Mouse (Mus musculus): ENCODE data around the gene Atg5.
A peak's percentile ranks its signal among the peaks of the same experiment; 100 is the strongest.

Gene Atg5

DNA sequence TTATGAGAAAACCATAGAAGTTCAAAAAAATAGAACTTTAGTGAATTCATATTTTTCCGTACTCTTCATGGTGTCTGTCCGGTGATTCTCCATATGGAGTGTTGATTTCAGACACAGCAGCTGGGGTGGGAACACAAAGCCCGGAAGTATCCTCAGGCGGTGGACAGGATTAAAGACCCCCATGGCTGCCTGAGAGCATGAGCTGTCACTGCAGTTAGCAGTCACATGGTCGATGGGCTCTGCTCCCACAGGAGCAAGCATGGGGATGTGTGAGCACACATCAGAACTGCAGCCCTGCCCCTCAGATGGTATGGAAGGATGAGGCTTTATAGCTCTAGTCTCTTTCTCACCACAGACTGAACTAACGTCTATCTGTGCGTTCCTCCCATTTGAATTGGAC, 87.1 kb downstream of the Atg5 start:
- DNase-seq: no peak

DNA sequence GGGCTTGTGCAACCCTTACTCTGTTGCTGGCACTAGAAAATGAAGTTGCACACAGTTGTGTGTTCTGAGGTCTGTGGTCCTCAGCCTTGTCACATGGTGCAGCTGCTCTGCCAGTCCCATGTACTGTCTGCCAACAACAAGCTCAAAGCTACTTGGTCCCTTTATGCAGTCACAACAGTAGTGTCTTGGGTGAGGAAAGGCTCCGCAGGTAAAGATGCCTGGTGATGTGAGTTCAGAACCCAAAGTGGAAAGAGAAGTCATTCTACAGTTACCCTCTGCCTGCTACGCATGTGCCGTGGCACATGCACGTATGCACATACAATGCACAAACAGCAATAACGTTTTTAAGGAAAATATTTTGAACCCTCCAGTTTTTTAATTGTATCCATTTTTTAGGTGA, 88.5 kb downstream of the Atg5 start:
- DNase-seq: no peak

DNA sequence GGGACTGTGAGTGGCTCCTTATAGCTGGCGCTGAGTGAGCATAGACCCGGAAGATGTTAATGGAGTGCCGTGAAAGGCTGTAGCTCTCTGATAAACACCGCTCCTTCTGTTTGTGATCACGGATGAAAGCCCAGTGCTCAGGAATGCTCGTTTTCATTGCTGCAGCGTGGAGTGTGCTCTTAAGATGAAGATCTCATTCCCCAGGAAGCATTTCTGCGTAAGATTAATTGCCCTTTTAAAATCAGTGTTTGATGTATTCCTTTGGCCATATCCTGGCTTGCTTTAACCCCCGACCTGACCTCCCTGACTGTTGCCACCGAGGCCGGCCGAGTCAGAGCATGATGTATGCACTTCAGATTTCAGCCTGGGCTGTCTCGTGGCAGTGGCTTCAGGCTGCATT, 89.2 kb downstream of the Atg5 start:
- DNase-seq: no peak

DNA sequence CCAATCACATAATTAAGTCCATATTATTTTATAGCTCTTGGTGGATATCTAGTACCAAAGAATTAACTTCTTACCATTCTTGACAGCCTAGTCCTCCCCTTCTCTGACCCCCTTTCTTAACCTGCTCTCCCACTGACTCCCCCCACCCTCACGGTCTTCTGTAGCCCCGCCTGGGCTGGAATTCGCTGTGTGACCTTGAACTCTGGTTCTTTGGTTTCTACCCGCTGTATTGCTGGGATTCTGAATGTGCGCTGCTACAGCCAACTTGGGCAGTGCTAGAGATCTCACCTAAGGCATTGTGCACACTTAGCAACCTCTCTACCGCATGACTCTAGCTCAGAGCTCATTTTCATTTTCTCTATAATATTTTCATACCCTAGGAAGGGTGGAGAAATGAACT, 90.7 kb downstream of the Atg5 start:
- no peak for DNase-seq

DNA sequence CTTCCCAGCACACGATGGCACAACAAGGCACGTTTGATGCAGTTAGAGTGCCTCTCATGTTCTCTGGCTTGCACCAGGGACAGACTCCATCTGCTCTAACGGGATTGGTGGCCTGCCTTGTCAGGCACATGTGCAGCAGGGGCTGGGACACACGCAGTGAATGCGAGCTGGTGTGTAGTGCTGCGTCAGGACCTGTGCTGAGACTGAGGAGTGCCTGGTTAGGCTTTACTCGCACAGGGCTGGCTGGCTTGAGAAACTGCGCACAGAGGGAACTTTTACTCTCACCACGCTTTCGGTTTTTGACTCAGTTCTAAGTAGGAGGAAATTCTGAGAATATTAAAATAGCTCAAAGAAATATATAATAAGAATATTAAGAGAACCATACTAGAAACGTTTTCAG, 92.5 kb downstream of the Atg5 start:
- peak; percentile 25 for DNase-seq

DNA sequence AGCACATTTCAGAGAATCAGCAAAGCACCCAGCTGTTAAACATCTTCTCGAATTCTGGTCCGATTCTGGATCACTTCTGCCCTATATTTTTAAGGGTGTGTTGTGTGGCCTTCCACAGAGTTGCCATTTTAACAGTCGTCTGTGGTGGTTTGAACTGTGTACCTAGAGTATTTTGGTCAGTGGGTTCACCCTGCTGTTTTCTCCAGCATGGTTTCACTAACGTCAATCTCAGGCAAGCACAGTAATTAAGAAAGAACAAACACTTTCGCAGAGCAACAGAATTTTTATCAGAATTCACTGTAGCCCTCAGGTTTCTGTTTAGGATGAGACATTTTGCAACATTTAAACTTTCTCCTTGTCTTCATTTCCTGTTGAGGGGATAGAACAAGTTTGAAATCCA, 94.3 kb downstream of the Atg5 start:
- no peak for DNase-seq

DNA sequence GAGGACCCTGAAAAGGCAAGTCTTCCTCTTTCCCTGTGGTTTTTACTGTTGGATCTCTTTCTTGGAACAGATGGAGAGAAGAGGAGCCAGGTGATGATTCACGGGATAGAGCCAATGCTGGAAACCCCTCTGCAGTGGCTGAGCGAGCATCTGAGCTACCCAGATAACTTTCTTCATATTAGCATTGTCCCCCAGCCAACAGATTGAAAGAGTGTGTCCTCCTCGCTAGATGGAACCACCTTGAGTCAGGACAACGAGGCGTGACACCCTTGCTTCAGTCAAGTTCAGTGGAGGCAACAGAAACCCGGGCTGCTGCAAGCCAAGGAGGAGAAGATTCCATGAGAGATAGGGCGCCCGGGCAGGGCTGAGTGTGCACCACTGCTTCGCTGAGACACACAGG, 94.7 kb downstream of the Atg5 start:
- DNase-seq: no peak

DNA sequence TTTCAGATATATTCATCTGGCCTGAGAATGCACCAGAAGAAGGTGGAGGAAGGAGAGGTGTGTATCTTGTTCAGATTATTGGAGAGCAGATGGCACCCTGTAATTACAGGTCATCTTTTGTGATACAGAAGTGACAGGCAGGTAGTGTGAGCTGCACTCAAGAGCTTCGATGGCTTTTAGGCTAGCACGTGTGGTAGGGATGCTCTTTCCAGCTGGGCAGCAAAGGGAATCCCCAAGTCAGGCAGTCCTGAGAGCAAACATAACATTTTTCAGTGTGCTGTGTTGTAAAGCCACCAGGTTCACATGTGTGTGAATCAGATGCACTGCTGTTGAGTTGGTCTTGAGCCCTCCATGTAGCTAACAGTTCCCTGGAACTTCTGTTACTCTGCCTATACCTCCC, 98.0 kb downstream of the Atg5 start:
- DNase-seq: no peak

DNA sequence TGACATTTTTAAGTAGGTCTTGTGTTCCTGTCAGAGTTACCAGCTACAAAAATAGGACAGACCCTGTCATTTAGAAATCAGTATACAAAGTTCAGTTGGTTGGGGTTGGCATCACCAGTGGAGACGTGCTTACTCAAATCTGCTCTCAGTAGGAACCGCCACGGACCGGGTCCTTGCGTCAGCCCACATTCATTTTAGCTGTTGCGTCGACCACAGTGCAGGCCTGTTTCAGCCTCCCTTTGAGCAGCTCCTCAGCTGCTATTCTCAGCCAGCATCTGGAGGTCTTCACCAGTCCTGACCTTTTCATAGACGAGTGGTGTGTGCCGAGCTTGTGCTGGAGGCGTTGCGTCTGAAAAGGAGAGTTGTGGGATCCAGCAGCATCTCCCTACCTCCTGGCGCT, 98.9 kb downstream of the Atg5 start:
- DNase-seq: no peak

DNA sequence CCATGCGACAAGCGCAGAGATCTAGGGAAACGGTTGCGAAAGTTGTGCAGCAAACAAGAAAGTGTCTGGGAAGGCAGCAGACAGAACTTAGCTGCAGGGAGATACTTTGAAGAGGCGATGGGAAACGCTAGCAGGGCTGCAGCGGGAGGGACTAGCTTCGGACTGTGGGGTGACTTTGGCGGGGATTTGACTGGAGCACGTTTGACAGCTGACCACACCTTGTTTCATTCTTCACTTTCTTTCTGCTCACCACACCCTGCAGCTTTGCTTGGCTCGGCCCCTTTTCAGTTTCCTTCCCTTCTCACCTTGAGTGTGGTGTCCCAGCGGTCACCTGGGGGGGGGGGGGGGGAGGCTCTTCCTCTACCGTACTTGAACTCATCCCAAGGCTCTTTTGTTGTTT, 100.4 kb downstream of the Atg5 start:
- no peak for DNase-seq

DNA sequence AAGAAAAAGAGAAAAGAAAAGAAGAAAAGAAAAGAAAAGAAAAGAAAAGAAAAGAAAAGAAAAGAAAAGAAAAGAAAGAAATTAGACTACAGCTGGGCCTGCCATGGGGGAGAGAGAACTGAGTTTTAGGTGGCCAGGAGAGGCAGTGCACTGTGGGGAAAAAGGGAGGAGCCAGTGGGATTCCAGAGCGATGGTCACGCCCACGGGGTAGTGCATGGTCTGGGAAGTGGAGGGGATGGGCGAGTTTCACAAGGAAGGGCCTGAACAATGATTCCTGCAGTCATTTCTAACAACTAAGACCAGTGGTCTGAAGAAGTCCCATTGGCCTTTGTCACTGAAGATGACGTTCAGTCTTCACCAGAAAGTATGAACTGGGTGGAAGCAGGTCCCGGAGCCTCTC, 102.5 kb downstream of the Atg5 start:
- no peak for DNase-seq

DNA sequence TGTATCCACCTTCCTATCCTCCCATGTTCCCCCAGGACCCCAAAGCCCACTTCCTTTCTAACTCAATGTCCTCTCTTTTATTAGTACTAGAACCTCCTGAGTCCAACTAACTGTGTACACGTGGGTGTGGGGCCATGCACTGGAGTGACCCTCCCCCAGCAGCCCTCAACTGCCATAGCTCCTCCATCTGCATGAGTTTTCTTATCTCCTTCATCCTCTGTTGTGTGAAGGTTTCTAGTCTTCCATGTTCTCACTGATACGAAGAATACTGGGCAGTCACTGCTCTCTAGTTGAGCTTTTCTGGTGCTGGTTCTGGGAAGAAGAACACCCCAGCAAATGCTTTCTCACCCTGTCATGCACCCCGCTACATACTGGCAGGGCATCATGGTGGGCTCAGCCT, 104.1 kb downstream of the Atg5 start:
- no peak for DNase-seq

DNA sequence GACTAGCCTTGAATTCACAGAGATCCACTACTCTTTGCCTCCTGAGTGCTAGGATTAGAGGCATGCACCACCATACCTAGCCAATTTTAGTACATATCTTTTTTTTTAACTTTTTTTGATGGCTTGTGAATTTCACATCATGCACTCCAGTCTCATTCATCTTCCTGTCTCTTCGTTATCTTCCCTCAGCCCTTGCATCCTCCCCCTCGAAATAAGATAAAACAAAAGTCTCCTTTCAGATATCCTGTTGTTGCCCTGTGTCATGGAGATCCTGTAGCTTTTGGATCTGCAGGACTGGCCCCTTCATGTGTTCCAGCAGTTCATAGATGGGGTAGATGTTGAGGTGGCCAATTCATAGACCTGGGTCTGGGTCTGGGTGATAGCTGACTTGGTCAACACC, 106.5 kb downstream of the Atg5 start:
- no peak for DNase-seq

DNA sequence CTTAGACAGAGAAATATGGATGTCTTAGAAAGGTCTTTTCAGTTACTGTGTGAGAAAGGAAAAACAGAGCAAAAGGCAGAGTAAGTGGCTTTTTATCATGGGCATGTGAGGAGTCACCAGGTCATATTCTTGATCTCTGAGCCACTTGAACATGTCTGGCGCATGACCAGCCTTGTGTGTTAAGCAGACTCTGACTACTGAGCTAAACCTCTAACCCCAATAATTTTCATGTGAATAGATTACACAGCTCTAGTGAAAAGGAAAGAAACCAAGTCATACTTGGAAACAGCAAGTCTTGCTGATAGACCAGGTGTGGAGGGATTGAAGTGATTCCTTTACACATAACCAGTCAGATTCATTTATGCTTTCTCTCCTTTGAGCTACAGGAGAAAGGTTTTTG, 107.3 kb downstream of the Atg5 start:
- DNase-seq: no peak

DNA sequence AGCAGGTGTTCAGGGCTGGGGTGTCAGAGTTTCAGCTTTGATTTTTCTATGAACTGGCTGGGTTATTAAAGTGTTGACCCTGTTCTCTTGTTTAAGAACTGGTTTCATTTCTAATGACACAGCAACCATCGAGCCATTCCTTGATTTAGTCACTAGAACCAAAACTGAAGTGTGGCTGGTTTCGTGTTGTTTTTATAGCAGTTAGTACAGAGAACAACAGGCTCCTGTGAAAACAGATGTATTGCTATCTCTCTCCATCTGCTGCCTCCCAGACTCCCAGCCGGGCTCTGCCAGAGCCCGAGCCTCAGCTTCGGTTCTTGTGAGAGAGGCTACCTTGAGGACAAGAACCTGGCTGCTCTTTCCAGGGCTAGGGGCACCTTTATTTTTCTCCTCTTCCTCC, 109.7 kb downstream of the Atg5 start:
- peak; percentile 83 for DNase-seq

DNA sequence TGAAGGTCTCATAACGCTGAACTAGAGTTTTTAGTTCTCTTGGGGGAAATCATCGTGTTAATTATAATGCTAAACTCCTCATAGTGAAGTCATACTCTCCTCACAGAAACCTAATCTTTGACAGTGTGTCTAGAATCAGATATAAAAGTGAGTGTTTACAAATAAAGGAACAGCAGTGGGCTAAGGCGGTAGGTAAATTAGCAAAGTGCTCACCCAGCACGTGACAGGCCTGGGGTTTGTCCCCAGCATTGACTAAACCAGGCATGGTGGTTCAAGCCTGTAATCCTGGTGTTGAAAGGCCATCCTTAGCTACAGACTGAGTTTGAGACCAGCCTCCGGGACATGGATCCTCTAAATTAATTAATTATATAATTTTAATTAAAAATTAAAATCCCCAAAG, 110.2 kb downstream of the Atg5 start:
- no peak for DNase-seq

DNA sequence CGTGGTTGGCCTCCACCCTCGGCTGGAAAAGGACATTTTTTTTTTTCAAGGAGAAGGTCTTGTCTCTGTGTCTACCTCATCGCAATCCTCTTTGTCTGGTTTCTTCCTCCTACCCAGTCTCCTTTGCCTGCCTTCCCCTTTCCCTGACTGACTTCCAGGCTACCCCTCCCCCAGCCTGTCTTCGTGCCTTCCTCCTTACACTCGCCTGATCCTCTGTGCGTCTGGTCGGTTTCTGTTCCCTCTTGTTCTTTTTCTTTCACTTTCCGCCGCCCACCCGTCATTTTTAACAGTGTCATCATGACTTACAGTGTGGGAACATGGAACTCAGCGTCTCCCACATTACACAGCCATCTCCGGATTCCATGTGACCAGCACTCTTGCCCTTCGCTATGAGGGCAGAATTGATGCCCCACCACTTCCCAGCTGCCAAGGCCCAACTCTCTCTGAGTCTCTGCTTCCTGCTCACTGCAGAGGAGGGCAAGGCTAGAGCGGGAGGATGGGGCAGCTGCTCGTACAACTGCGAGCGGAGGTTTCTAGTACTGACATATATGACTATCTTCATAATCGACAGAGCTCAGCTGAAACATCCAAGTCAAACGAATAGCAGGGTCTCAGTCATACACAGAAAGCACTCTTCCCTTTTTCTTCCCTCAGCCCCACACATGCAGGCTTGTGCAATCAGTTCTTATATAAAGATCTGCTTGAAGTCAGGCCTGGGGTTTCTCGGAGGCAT, 112.5 kb downstream of the Atg5 start:
- DNase-seq: peak; percentile 85

DNA sequence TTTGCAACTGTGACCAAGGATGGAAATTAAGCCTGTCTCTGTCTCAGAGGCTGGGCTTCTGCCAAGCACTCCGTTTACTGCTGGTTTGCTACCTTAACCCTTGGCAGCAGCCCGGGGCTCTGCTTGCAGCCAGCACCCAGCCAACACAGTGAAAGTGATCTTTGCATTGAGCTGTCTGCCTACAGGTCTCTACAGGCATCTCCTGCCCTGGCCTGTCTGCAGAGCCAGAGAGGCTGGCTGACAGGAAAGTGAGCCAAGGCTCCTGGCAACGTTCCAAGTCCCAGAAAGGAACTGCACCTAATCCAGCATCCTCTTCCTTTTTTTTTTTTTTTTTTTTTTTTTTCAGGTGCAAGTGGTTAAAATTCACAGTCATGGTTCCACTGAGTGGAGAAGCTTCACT, 113.2 kb downstream of the Atg5 start:
- peak; percentile 75 for DNase-seq

DNA sequence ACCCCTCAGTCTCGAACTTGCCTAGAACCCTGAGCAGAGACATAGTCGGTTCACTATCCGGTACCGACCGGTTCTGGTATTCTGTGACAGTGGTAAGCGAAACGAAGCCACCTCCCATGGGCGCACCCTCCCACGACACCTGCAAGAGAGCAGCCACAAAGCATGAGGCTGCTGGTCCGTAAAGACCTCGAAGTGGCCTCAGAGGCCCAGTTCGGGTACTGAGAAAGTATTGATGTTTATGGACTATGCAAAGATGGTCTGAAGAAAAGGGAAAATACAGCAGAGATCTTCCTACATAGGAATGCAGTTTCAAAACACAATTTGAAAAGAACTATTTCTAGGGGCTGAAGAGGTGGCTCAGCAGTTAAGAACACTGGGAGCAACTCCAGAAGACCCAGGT, 113.8 kb downstream of the Atg5 start:
- DNase-seq: no peak

DNA sequence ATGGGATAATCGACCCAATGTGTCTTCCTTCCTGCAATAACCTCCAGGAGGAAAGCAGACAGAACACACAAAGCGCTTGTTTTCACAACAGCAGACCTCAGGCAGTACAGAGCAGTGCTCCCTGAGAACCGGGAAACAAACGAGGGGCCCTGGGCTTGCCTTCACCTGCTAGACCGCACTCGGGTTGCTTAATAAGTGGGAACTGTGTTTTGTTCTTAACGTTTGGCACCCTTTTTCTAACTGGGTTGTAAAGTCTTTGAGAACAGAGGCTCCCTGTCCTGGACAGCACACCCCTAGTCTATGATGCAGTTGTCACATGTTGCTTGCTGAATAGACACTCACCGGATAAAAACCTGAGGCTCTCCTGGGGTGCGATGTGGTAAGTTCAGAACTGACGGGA, 115.1 kb downstream of the Atg5 start:
- no peak for DNase-seq

DNA sequence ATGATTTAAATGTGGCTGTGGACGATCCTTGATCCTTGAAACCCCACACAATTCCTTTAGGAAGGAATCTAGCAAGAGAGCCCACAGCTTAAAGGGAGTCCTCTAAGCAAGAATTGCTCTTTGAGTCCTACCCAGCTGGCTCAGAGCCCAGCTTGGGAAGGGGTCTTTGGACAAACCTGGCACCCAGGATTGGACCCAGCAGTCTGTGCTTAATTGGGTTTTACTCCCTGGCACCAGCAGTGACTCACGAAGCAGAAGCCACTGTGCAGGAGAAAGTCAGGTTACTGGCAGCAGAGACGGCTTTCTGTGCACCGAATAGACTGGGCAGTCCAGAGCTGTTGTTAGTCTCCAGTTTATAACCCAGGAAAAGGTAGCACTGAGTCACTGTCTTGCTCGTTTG, 117.1 kb downstream of the Atg5 start:
- no peak for DNase-seq

DNA sequence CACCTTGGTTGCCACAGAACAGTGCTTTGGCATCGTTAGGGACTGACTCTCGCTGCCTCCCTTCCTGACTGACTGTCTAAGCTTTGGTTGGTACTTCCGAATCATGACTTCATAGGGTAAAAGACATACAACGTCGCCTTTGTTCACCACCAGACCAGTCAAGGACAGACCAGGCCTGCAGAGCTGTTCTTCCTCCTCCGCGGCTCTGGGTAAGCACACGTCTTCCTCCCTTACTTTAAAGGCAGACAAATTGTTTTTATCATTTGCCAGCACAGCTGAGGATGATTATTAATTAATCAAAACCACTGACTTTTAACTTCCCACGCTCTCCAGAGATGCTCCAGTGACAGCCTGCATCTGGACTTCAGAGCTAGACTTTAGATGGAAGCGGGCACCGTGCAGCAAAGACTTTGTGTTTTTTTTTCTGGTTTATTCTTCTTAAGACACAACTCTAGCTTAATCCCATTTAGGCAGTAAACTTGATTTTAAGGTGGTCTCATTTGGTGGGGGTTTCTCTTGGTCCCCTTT, 120.6 kb downstream of the Atg5 start:
- no peak for DNase-seq

DNA sequence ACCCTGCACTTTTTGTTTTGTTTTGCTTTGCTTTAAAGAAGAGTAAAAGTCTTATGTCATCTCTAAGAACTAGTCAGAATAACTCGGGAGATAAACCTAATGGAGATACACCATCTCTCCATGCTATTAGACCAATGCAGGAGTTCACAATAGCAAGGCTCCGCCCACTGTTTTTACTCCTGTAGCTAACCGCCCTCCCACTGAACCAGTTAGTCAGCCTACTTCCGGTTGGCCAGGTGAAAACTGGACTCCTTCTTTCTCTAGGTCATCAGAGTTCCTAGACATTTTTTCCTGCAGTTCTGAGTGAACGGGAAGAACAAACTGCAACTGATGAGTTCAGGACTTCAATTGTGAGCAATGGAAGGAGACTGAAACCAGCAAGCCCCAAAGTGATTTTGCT, 122.1 kb downstream of the Atg5 start:
- DNase-seq: no peak

DNA sequence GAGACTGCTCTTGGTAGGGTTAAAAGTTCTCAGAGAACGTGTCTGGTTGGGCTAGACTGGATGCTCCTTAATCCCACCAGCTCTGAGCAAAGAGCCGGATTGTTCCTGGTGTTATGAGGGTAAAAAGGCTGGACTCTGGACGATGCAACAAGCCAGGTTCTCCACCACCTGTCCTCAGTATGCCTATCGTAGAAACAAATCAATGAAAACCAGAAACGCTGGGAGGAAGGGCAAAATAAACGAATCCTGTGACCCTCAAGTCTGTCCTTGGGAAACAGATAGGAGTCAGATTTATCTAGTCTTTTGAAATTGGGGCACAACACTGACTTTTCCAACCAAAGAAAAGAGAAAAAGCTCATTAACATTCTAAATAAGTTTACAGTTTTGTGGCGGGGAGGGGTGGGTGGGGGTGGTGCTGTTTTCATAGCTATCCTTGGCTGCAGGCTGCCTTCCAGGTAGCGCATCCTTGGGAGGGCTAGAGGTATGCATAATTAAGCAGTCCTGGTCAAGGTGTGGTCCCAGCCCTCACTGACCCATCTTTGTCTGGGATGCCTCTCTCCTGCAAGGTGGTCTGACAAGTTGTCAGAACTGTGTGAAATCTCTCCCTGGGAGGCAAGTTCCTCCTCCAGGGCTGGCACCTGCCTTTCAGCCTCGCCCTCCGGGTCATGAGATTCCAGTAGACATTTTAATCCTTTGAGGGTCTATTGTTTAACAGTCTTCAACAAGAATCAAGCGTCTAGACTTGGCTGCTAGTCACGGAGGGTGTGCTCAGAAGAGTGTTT, 123.5 kb downstream of the Atg5 start:
- DNase-seq: no peak

DNA sequence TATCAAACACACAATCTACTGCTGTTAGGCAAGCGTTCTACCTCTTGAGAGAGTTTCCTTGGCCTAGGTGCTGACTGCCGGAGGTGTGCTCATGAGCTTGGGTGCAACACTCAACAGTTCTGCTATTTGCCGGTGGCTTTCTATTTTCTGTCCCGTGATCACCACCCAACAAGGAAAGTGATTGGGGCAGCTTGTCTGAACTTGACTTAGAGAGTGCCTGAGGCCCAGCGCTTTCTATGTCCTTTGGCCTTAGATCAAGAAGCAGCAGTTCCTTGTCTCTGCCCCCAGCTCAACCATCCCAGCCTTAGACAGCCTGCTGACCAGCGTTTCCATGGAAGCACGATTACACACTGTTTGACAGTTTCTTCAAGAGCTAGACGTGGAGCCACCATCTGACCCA, 124.7 kb downstream of the Atg5 start:
- no peak for DNase-seq
